13 mouse cellular contexts compared by ENCODE assay signal in the genomic region with DNA sequence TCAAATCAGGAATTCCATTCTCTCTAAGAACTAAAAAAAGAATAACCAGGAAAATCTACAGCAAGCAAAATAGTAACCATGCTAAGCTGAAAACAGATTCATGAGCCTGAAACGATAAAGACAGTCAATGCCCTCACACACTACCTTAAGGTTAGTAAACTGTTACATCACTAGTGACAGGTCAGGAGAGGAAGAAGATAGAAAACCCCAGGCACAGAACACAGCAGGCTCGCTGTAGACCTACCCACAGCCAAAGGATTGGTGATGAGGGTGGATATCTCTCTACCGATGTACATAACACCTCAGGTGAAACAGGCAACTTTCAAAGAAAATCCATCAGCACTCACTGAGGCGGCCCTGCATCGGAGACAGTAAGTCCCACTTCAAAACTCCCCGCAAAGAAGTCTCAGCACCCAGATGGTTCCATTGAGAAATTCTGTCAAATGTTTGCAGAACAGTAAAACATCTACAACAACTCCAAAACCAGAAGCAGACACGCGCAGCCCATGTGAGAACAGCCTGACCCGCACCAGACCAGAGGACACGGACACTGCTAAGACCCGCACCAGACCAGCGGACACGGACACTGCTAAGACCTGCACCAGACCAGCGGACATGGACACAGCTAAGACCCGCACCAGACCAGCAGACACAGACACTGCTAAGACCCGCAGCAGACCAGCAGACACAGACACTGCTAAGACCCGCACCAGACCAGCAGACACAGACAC.
"Had no signal": no experiment of that assay in that cellular context is flagged by ENCODE, and none has a peak within 500 bp of the region (broad histone marks: within the 10 kb centered on the region; RNA-seq: fewer than 3 reads in every experiment).

No protein-coding gene starts in this region.

- H3K27ac ChIP-seq: limb, embryonic 15.5 days; neural tube, embryonic 15.5 days; stomach, embryonic 15.5 days had no signal

- H3K4me3 ChIP-seq: limb, embryonic 15.5 days; myocyte; neural tube, embryonic 15.5 days; stomach, embryonic 15.5 days had no signal

- DNase-seq: kidney, adult 8-10 months; kidney, postnatal 25 days; layer of hippocampus, adult 9-11 months; layer of hippocampus, postnatal 36 days; lung, adult 18-20 months; midbrain, embryonic 14.5 days; right cerebral cortex, postnatal 14 days; thymus, postnatal 4 days had no signal

- H3K9ac ChIP-seq: limb, embryonic 15.5 days; neural tube, embryonic 15.5 days; stomach, embryonic 15.5 days had no signal

- H3K36me3 ChIP-seq: neural tube, embryonic 15.5 days had no signal

- H3K27me3 ChIP-seq: limb, embryonic 15.5 days; neural tube, embryonic 15.5 days; stomach, embryonic 15.5 days had no signal

- H3K4me2 ChIP-seq: limb, embryonic 15.5 days; neural tube, embryonic 15.5 days; stomach, embryonic 15.5 days had no signal

- H3K9me3 ChIP-seq: limb, embryonic 15.5 days; neural tube, embryonic 15.5 days; stomach, embryonic 15.5 days had no signal

- ATAC-seq: intestine, embryonic 16.5 days had no signal

- H3K4me1 ChIP-seq: limb, embryonic 15.5 days; neural tube, embryonic 15.5 days; stomach, embryonic 15.5 days had no signal
